Mouse (Mus musculus): Measurements from ENCODE around the gene Wdr13.
"Not testable (repeated sequence)": the region's sequence is repeated elsewhere in the genome, so short reads cannot be mapped to it uniquely, and the experiment has no call there.

Wdr13 gene

GRCm38 (mm10) chrX:8115275-8115674 lies 17.4 kb downstream of the Wdr13 start:
- in situ Hi-C loops (cut with MboI): loop anchor here (10.0 kb wide), 1 partner anchor 80 kb away; no protein-coding TSS in a partner anchor

GRCm38 (mm10) chrX:8105019-8105418 lies 27.7 kb downstream of the Wdr13 start:
- in situ Hi-C loops (cut with MboI): no loop called here

GRCm38 (mm10) chrX:8102213-8102668 lies 30.5 kb downstream of the Wdr13 start:
- in situ Hi-C loops (cut with MboI): no loop called here

- in situ Hi-C loops (cut with MboI): no loop called here
Measured at GRCm38 (mm10) chrX:8101017-8101416, 31.7 kb downstream of the Wdr13 start.

- in situ Hi-C loops (cut with MboI): no loop called here
Measured at GRCm38 (mm10) chrX:8099435-8099834, 33.3 kb downstream of the Wdr13 start.

GRCm38 (mm10) chrX:8096787-8097242 lies 35.9 kb downstream of the Wdr13 start:
- in situ Hi-C loops (cut with MboI): no loop called here

GRCm38 (mm10) chrX:8096068-8096786 lies 36.5 kb downstream of the Wdr13 start:
- in situ Hi-C loops (cut with MboI): not testable (repeated sequence)

GRCm38 (mm10) chrX:8095546-8095945 lies 37.1 kb downstream of the Wdr13 start:
- in situ Hi-C loops (cut with MboI): no loop called here

- in situ Hi-C loops (cut with MboI): not testable (repeated sequence)
Measured at GRCm38 (mm10) chrX:8090954-8091347, 41.7 kb downstream of the Wdr13 start.

- in situ Hi-C loops (cut with MboI): no loop called here
Measured at GRCm38 (mm10) chrX:8090346-8090953, 42.2 kb downstream of the Wdr13 start, which contains the start of gene Was. Gene Was (minus strand): TSS chrX:8090498.

GRCm38 (mm10) chrX:8089746-8090145 lies 42.9 kb downstream of the Wdr13 start:
- in situ Hi-C loops (cut with MboI): no loop called here

- in situ Hi-C loops (cut with MboI): no loop called here
Measured at GRCm38 (mm10) chrX:8085611-8086010, 47.1 kb downstream of the Wdr13 start.

- in situ Hi-C loops (cut with MboI): no loop called here
Measured at GRCm38 (mm10) chrX:8084771-8085259, 47.9 kb downstream of the Wdr13 start.

- in situ Hi-C loops (cut with MboI): no loop called here
Measured at GRCm38 (mm10) chrX:8075104-8075503, 57.6 kb downstream of the Wdr13 start.

- in situ Hi-C loops (cut with MboI): no loop called here
Measured at GRCm38 (mm10) chrX:8074430-8075014, 58.2 kb downstream of the Wdr13 start, which contains the start of gene Suv39h1. Gene Suv39h1 (minus strand): TSS chrX:8074760.

- in situ Hi-C loops (cut with MboI): no loop called here
Measured at GRCm38 (mm10) chrX:8073881-8074429, 58.7 kb downstream of the Wdr13 start.

Measured in mature B cell (primary cell).